Mouse (Mus musculus): ENCODE results near the gene Hnrnpr. TPM values are rescaled to one million over a fixed set of nuclear protein-coding genes. Genes with fewer than 3 reads are reported as not detected.
A peak's percentile ranks its signal among the peaks of the same experiment; 100 is the strongest.

Hnrnpr gene
- polyA plus RNA-seq (2016; fragmentation: Nextera tagmentation; extraction: Ambion mirVana): 84.7 and 87.9 TPM in 2 replicates

DNA sequence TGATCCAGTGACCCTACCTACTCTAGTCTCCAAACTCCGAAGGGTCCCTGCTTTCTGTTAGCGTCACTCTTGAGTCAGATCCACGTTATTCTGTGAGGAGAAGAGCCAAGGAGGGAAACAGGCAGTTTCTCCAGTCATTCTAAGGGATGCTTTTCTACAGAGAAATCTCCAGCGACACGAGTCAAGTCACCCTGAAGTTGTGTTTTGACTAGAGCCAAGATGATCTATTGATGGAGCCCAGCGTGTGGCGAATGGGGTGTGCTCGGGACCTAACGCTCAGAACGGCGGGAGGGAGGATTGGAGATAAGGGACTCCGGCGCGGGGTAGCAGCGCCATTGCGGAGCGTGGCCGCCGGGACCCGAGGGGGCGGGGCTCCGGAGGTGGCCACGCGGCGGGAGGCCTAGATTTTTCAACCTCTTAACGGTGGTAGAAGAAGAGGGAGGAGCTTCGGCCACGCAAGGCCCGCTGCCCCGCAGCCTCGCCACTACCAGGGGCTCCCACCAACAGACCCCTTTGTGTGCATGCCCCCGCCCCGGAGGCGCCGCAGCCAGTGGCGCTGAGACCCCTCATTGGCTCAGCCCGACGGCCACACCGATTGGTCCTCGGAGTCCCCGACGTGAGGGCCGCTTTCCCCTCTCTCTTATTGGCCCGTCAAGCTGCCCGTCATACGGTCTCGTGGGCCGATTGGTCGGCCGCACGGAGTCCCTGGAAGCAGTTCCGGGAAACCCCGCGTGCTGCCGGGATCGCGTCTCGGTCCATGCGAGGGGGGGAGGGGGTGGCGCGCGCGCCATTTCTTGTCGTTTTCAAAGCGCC lies at the start of gene Hnrnpr:
TSS of gene Hnrnpr (plus strand) at position 714 of the 813 bp plus-strand sequence.
- Histone ChIP-seq H3K9me3 (replicated peaks) (no peaks in the 10 kb centered on the region), H3K4me1 (peaks cover 42% of the 10 kb centered on the region), H3K9ac (peak within 1 kb of the TSS; percentile 100), H3K36me3 (peaks cover 6% of the 10 kb centered on the region; the same call in 1 of the 2 replicates), H3K4me3 (peak within 1 kb of the TSS; percentile 98), H3K27me3 (replicated peaks) (peaks cover 17% of the 10 kb centered on the region), H3K27ac (peak within 1 kb of the TSS; percentile 99), H3K4me2 (peak within 1 kb of the TSS; percentile 85)
- under 1% methylated on average over 65 of the region's 65 CpGs for WGBS (ENCODE audit: insufficient replicate concordance)
- peak; percentile 95 for ATAC-seq

DNA sequence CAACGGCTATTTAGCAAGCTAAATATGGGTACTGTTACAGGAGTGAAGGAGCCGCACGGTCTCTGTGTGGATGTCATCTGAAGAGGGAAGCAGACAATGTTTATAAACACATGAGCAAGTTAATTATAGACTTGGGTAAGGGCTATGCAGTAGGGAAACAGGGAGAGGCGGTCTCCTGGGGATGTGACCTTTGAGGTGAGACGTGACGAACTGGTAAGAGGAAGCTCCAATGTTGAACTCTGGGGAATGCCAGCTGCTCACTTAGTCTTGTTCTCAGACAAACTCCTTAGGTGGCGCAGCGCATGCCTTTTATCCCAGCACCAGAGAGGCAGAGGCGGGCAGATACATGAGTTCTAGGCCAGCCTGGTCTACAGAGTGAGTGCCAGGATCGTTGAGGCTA lies 48.8 kb upstream of the Hnrnpr start:
- ATAC-seq: no peak
- Histone ChIP-seq H3K27ac (no peak overlapping the region), H3K4me3 (no peak overlapping the region), H3K9me3 (replicated peaks) (no peaks in the 10 kb centered on the region), H3K27me3 (replicated peaks) (peaks cover 47% of the 10 kb centered on the region), H3K9ac (no peak overlapping the region), H3K36me3 (no peaks in the 10 kb centered on the region), H3K4me1 (peaks cover 5% of the 10 kb centered on the region; the same call in 1 of the 2 replicates), H3K4me2 (no peak overlapping the region)
- 58% methylated on average over 10 of the region's 10 CpGs for WGBS (ENCODE audit: insufficient replicate concordance)

DNA sequence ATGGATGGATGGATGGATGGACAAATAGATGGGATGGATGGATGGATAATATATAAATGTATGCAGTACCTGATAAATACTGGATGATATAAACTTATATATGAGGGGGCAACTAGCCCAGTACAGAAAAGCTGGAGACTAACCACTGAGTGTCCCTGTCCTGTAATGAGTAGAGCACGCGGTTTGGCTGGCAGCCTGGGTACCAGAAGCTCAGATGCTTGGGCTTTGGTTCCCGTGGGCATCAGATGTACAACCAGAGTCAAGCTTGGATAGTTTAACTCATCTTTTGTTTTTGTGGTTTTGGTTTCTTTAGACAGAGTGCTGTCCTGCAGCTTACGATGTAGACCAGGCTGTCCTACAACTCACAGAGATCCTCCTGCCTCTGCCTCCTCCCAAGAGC lies 47.2 kb upstream of the Hnrnpr start:
- H3K4me1 ChIP-seq: peaks cover 7% of the 10 kb centered on the region; the same call in 1 of the 2 replicates
- H3K4me3 ChIP-seq: no peak overlapping the region
- H3K4me2 ChIP-seq: no peak overlapping the region
- H3K27me3 ChIP-seq (replicated peaks): peaks cover 36% of the 10 kb centered on the region
- no peak overlapping the region for H3K9ac ChIP-seq
- no peaks in the 10 kb centered on the region for H3K36me3 ChIP-seq
- 68% methylated on average over 4 of the region's 4 CpGs for WGBS (ENCODE audit: insufficient replicate concordance)
- H3K9me3 ChIP-seq (replicated peaks): no peaks in the 10 kb centered on the region
- ATAC-seq: no peak
- H3K27ac ChIP-seq: no peak overlapping the region

DNA sequence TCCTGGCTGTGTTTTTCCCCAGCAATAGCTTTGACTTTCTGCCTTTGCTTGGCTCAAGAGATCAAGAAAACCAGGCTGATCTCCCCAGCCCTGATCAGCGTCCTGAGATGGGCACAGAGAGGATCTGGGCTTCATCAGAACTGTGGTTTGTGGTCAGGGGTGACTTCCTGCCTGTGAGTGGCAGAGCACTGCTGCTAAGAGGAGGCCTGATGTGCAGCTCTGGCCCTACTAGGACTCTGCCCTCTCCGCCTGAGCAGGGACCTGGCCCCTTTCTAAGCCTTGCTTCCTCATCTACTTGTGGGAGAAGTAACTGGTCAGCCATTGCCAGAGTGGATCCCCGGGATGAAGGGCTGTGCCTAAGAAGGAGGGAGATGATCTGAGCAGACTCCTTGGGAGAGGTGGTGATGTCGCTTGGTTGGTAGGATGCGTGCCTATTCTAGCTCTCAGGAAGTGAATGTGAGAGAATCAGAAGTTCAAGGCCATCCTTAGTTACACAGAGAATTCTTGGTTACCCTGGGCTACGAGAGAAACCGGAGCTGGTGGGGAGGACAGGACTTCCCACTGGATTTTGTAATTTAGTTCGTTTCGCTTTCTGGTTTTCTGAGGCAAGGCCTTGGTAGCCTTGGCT lies 43.9 kb upstream of the Hnrnpr start:
- H3K4me2 ChIP-seq: no peak overlapping the region
- H3K9me3 ChIP-seq (replicated peaks): no peaks in the 10 kb centered on the region
- H3K4me3 ChIP-seq: no peak overlapping the region
- H3K4me1 ChIP-seq: peaks cover 7% of the 10 kb centered on the region; the same call in 1 of the 2 replicates
- no peak overlapping the region for H3K9ac ChIP-seq
- H3K36me3 ChIP-seq: no peaks in the 10 kb centered on the region
- 38% methylated on average over 9 of the region's 9 CpGs for WGBS (ENCODE audit: insufficient replicate concordance)
- peak; percentile 27; the same call in 1 of the 2 replicates for ATAC-seq
- H3K27me3 ChIP-seq (replicated peaks): peaks cover 23% of the 10 kb centered on the region
- no peak overlapping the region for H3K27ac ChIP-seq

DNA sequence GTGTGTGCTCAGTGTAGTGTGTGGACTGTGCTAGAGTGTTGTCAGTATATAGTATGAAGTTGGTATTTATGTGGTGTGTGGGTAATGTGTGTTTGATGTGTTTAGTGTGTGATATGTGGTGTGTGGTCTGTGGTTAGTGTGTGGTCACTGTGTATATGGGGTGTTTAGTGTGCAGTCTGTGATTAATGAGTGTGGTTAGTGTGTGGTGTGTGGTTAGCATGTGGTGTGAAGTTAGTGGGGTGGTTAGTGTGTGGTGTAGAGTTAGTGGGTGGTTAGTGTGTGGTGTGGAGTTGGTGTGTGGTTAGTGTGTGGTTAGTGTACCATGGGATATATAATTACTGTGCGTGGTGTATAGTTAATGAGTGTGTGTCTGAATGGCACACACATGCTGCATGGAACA lies 41.8 kb upstream of the Hnrnpr start:
- peaks cover 5% of the 10 kb centered on the region; the same call in 1 of the 2 replicates for H3K9me3 ChIP-seq (replicated peaks)
- ATAC-seq: no peak
- peaks cover 7% of the 10 kb centered on the region; the same call in 1 of the 2 replicates for H3K4me1 ChIP-seq
- H3K27ac ChIP-seq: no peak overlapping the region
- H3K4me3 ChIP-seq: no peak overlapping the region
- peaks cover 10% of the 10 kb centered on the region; the same call in 1 of the 2 replicates for H3K36me3 ChIP-seq
- H3K9ac ChIP-seq: no peak overlapping the region
- no peak overlapping the region for H3K4me2 ChIP-seq
- H3K27me3 ChIP-seq (replicated peaks): peaks cover 18% of the 10 kb centered on the region
- WGBS (ENCODE audit: insufficient replicate concordance): 55% methylated on average over 1 of the region's 1 CpGs

DNA sequence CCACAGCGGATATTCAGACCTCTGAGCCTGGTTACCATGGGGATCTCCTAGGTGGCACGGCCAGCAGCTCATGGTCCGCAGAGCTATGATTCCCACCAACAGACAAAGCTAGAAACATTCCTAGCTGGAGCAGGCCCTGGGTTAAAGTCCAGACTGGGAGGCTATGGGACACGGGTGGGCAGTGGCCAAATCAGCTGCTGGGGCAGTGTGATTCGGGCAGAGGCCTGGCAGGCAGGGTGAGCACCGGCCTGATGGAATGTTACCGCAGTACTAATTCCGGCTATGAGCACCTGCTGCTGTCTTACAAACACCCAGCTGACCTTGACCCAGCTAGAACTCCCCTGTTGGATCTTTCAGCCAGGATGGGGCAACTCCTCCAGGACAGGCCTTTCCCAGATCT lies 40.1 kb upstream of the Hnrnpr start:
- H3K9ac ChIP-seq: no peak overlapping the region
- 72% methylated on average over 8 of the region's 8 CpGs for WGBS (ENCODE audit: insufficient replicate concordance)
- no peak for ATAC-seq
- H3K36me3 ChIP-seq: peaks cover 10% of the 10 kb centered on the region; the same call in 1 of the 2 replicates
- H3K27me3 ChIP-seq (replicated peaks): peaks cover 4% of the 10 kb centered on the region; the same call in 1 of the 2 replicates
- peaks cover 5% of the 10 kb centered on the region; the same call in 1 of the 2 replicates for H3K9me3 ChIP-seq (replicated peaks)
- H3K4me3 ChIP-seq: no peak overlapping the region
- peaks cover 7% of the 10 kb centered on the region; the same call in 1 of the 2 replicates for H3K4me1 ChIP-seq
- no peak overlapping the region for H3K27ac ChIP-seq
- H3K4me2 ChIP-seq: no peak overlapping the region

DNA sequence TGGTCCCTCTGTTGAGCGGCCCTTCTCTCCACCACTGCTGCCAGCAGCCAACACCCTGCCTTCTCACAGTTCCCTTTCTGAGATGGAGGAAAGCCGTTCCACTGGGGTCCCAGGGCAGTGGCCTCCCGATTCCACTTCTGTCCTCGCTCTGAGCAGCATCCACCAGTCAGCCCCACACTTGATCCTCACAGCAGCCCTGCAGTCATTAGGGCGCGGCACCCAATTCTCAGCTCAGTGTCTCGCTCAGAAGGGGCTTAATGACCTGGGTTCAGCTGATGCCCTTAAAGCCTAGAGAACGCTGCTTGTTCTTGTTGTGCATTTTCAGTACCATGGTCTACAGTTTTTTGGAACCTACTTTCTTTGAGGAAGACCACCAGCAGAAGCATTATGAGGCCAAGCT lies 29.6 kb upstream of the Hnrnpr start:
- H3K4me2 ChIP-seq: no peak overlapping the region
- 69% methylated on average over 8 of the region's 8 CpGs for WGBS (ENCODE audit: insufficient replicate concordance)
- peaks cover 17% of the 10 kb centered on the region for H3K4me1 ChIP-seq
- H3K27ac ChIP-seq: no peak overlapping the region
- H3K9ac ChIP-seq: no peak overlapping the region
- ATAC-seq: no peak
- H3K36me3 ChIP-seq: no peaks in the 10 kb centered on the region
- no peak overlapping the region for H3K4me3 ChIP-seq
- no peaks in the 10 kb centered on the region for H3K9me3 ChIP-seq (replicated peaks)
- peaks cover 38% of the 10 kb centered on the region for H3K27me3 ChIP-seq (replicated peaks)

DNA sequence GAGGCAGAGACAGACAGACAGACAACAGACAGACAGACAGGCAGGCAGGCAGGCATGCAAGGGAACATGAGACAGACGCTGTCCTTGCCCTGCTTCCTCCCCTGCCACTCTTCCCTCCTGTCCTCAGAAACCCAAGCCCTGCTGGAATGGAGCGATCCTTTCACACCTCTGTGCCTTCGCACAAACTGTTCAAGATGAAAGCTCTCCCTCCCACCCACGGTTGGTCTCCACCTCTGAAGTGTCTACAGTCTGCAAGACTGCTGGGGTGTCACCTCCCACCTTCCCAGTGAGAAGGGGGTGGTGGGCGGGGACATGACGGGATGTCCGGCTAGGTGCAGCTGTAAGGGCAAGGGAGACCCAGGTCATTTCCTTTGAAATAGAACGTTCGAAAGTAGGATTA lies 29.1 kb upstream of the Hnrnpr start:
- H3K9ac ChIP-seq: no peak overlapping the region
- no peak overlapping the region for H3K4me2 ChIP-seq
- no peak for ATAC-seq
- no peaks in the 10 kb centered on the region for H3K9me3 ChIP-seq (replicated peaks)
- WGBS (ENCODE audit: insufficient replicate concordance): 53% methylated on average over 9 of the region's 9 CpGs
- H3K4me1 ChIP-seq: peaks cover 21% of the 10 kb centered on the region
- no peaks in the 10 kb centered on the region for H3K36me3 ChIP-seq
- no peak overlapping the region for H3K4me3 ChIP-seq
- H3K27me3 ChIP-seq (replicated peaks): peaks cover 33% of the 10 kb centered on the region
- no peak overlapping the region for H3K27ac ChIP-seq

DNA sequence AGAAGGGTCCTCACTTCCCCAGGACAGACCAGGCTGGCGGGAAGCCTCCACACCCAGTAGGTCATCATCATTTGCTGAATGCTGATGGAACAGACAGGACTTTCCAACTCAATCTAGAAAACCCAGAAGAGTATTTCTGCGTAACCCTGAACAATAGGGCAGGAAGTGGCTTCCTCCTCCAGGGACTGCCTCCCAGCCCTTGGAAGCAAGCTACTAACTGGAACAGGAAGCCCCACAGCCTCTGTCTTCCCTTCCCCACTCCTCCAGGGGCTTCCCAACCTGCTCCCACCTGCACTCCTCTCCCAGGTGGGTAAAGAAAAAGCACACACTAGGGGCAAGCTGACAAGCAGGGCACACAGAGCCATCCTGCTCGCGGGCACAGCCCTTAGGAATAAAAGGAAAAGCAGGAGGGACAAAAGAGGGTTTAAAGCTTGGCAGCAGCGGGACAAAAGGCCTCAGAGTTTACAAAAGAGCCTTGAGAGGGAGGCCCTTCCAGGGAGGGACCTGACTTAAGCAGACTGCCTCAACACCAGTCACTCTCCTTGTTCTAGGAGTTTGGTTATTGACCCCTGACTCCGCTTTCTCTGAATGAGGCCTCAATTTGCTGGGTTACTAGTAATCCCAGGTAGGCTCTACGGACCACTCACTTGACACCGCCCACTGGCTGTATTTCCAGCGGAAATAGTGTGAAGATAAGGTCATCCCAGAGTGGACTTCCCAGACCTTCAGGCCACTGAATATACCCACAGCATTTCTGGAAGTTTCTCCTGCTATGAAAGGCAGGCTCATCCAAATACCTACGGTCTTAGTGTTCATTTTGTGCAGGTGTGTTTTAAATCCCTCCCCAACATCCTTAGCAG lies 27.9 kb upstream of the Hnrnpr start:
- Histone ChIP-seq H3K4me2 (no peak overlapping the region), H3K4me1 (peaks cover 27% of the 10 kb centered on the region), H3K4me3 (no peak overlapping the region), H3K36me3 (peaks cover 7% of the 10 kb centered on the region), H3K9me3 (replicated peaks) (no peaks in the 10 kb centered on the region), H3K9ac (no peak overlapping the region), H3K27me3 (replicated peaks) (peaks cover 23% of the 10 kb centered on the region), H3K27ac (peak overlapping the region; percentile 34)
- WGBS (ENCODE audit: insufficient replicate concordance): 45% methylated on average over 10 of the region's 10 CpGs
- ATAC-seq: no peak

DNA sequence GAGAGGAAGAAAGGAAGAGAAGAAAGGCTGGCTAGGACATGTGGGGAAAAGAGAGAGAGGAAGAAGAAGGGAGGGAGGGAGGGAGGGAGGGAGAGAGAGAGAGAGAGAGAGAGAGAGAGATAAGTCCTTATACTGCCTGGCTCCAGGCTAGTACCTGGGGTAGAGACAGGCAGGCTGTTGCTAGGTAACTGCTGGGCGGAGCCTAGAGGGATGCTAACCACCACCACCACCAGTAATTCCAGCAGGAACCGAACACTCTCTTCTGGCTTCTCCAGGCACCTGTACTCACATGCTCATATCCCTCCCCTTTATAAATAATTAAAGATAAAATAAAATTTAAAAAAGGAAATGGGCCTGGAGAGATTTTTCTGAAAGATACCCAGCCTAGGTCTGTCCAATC lies 27.0 kb upstream of the Hnrnpr start:
- Histone ChIP-seq H3K36me3 (peaks cover 17% of the 10 kb centered on the region), H3K27me3 (replicated peaks) (peaks cover 23% of the 10 kb centered on the region), H3K9me3 (replicated peaks) (peaks cover 1% of the 10 kb centered on the region; the same call in 1 of the 2 replicates), H3K4me1 (peaks cover 27% of the 10 kb centered on the region), H3K4me2 (no peak overlapping the region), H3K27ac (0 out of 2 replicates have a peak overlapping the region, but pooled peaks have one; percentile 21), H3K9ac (no peak overlapping the region), H3K4me3 (no peak overlapping the region)
- ATAC-seq: no peak
- WGBS (ENCODE audit: insufficient replicate concordance): 56% methylated on average over 2 of the region's 2 CpGs

DNA sequence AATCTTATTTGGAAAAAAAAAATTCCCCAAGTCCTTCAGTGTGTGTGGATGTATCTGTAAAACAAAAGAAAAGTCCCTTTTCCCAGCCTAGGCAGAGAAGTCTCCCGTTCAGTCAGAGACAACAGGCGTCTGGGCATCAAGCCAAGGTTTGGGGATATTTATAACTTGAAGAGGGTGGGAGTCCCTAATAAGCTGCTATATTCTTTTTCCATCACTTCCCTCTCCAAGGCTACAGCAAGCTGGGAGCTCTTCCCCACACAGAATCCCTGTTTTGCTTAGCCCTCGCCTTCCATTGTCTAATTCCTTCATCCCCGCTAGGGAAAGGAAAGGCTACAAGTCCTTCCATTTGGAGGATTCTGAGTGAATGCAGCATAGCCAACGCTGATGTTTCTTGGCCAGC lies 26.3 kb upstream of the Hnrnpr start, which contains the start of gene Zfp46:
TSS of gene Zfp46 (plus strand) at position 229 of the 400 bp plus-strand sequence.
- Histone ChIP-seq H3K4me1 (peaks cover 27% of the 10 kb centered on the region), H3K4me3 (peak within 1 kb of the TSS; percentile 69), H3K9ac (peak within 1 kb of the TSS; percentile 70), H3K4me2 (peak within 1 kb of the TSS; percentile 87), H3K27me3 (replicated peaks) (peaks cover 17% of the 10 kb centered on the region), H3K9me3 (replicated peaks) (peaks cover 6% of the 10 kb centered on the region; the same call in 1 of the 2 replicates), H3K36me3 (peaks cover 23% of the 10 kb centered on the region), H3K27ac (peak within 1 kb of the TSS; percentile 65)
- no peak for ATAC-seq
- WGBS (ENCODE audit: insufficient replicate concordance): 64% methylated on average over 5 of the region's 5 CpGs
